In the genomic region with DNA sequence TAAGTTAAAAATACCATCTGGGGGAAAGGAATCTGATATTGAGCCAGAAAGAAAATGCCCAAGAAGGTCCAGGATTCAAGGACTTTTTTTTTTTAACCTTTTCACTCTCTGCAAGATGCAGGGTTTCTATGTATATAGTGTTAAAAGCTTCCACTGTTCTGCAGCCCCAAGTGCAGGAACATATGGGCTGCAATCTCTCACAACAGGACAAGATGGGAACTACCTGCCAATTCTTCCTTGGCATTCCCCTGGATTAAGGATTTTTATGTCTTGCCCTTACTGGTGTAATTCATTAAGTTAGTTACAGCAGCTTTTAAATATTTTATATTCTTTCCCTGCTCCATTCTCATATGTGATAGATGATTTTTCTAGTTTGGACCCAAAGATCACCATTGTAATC, we compare ENCODE assay signal across 14 mouse cellular contexts.
DNase-seq lines count a peak whose midpoint lies in the region; ATAC-seq lines count a peak whose summit lies in the region.
"Had no signal": no experiment of that assay in that cellular context is flagged by ENCODE, and none has a peak within 500 bp of the region (broad histone marks: within the 10 kb centered on the region; RNA-seq: fewer than 3 reads in every experiment).

No protein-coding gene starts in this region.

- ATAC-seq in cerebellum, adult (ENCODE audit: insufficient number of reproducible peaks, low FRiP score, low TSS enrichment), result peak; percentile 92
- ATAC-seq: CD4-positive, CD25-positive, alpha-beta regulatory T cell, adult 4 months; forebrain, embryonic 15.5 days; intestine, embryonic 15.5 days had no signal

- DNase-seq in cerebellum, postnatal 4 days (ENCODE audit: low spot score in 2 of 2), result no peak
- peak; percentile 28 for DNase-seq in cerebellum, adult 11 months
- DNase-seq in cerebellum, adult 8-10 months, result peak; percentile 37
- peak; percentile 39 to 51 for DNase-seq in cerebellum, postnatal 25 days
- DNase-seq in gastrocnemius, postnatal 36 days, result no peak
- DNase-seq in kidney, adult 11 months, result no peak
- DNase-seq in c-Kit-positive CD71-positive TER-119-positive erythroid progenitor cells, embryonic 14.5 days (ENCODE audit: low spot score), result no peak
- DNase-seq: adrenal gland, postnatal 10 days; B cell, adult 2 months; kidney, adult 2 months had no signal

- intact Hi-C loops in gastrocnemius, postnatal 36 days (cut with DNase I), result no loop called here

Comparison
In these comparisons a context has a peak if more than half of its experiments do, and no peak if none do; other contexts are left out.
1. DNase-seq: peak in cerebellum, adult 11 months (single experiment), cerebellum, adult 8-10 months (single experiment) and cerebellum, postnatal 25 days (2 of 2); none in cerebellum, postnatal 4 days (0 of 2), gastrocnemius, postnatal 36 days (0 of 2), kidney, adult 11 months (single experiment) and c-Kit-positive CD71-positive TER-119-positive erythroid progenitor cells, embryonic 14.5 days (single experiment).